16 mouse cellular contexts compared by ENCODE assay signal in genomic region chr2:28966151-28966795, GRCm38 (mm10). TPM values are rescaled to one million over a fixed set of nuclear protein-coding genes. Genes with fewer than 3 reads are reported as not detected.
DNase-seq lines count a peak whose midpoint lies in the region; ATAC-seq lines count a peak whose summit lies in the region.
"Had no signal": no experiment of that assay in that cellular context is flagged by ENCODE, and none has a peak within 500 bp of the region (broad histone marks: within the 10 kb centered on the region; RNA-seq: fewer than 3 reads in every experiment).

No protein-coding gene starts in this region.

- H3K27me3 ChIP-seq in intestine, embryonic 14.5 days (replicated peaks; ENCODE audit: control insufficient read depth, insufficient read depth, low read length) = no peaks in the 10 kb centered on the region
- H3K27me3 ChIP-seq in intestine, embryonic 16.5 days (replicated peaks; ENCODE audit: control insufficient read depth, insufficient read depth, low read length) = no peaks in the 10 kb centered on the region

- no peak overlapping the region for H3K4me2 ChIP-seq in intestine, embryonic 14.5 days (ENCODE audit: low read length)
- no peak overlapping the region for H3K4me2 ChIP-seq in intestine, embryonic 16.5 days (ENCODE audit: low read depth, low read length)
- H3K4me2 ChIP-seq: heart, embryonic 15.5 days; limb, embryonic 15.5 days had no signal

- no peaks in the 10 kb centered on the region for H3K9me3 ChIP-seq in intestine, embryonic 14.5 days (ENCODE audit: control insufficient read depth, low read length)
- H3K9me3 ChIP-seq in intestine, embryonic 16.5 days (ENCODE audit: control insufficient read depth, low read length) = no peaks in the 10 kb centered on the region
- H3K9me3 ChIP-seq: heart, embryonic 15.5 days; limb, embryonic 15.5 days; midbrain, embryonic 10.5 days had no signal

- WGBS in intestine, embryonic 14.5 days = 30% methylated on average over 14 of the region's 14 CpGs
- 31% methylated on average over 14 of the region's 14 CpGs for WGBS in intestine, embryonic 16.5 days

- H3K4me1 ChIP-seq in intestine, embryonic 14.5 days (replicated peaks; ENCODE audit: control insufficient read depth, insufficient read depth, low read length) = 0 out of 2 replicates have a peak, but pooled peaks cover 4% of the 10 kb centered on the region
- H3K4me1 ChIP-seq in intestine, embryonic 16.5 days (ENCODE audit: control insufficient read depth, insufficient read depth, low read length) = no peaks in the 10 kb centered on the region
- H3K4me1 ChIP-seq: heart, embryonic 15.5 days had no signal

- H3K27ac ChIP-seq in intestine, embryonic 14.5 days (ENCODE audit: low read depth) = no peak overlapping the region
- no peak overlapping the region for H3K27ac ChIP-seq in intestine, embryonic 16.5 days (ENCODE audit: low read length)
- H3K27ac ChIP-seq: heart, embryonic 15.5 days; limb, embryonic 15.5 days; midbrain, embryonic 10.5 days had no signal

- no peak overlapping the region for H3K9ac ChIP-seq in intestine, embryonic 14.5 days (ENCODE audit: low read length)
- no peak overlapping the region for H3K9ac ChIP-seq in intestine, embryonic 16.5 days (ENCODE audit: low read depth, low read length)
- H3K9ac ChIP-seq: heart, embryonic 15.5 days; limb, embryonic 15.5 days had no signal

- no peak for DNase-seq in intestine, embryonic 14.5 days (ENCODE audit: low spot score)
- DNase-seq in Muller cell, postnatal 12 days (ENCODE audit: inconsistent ontology term) = peak; percentile 80
- DNase-seq in embryo, embryonic 11 days = peak; percentile 50
- DNase-seq in neural tube, embryonic 10.5 days (ENCODE audit: extremely low spot score, low spot score) = peak; percentile 23
- no peak for DNase-seq in c-Kit-positive CD71-positive TER-119-positive erythroid progenitor cells, embryonic 14.5 days (ENCODE audit: low spot score)
- DNase-seq: adrenal gland, postnatal 36 days; cerebellum, adult 2 months; gastrocnemius, postnatal 14 days had no signal

- H3K36me3 ChIP-seq in intestine, embryonic 14.5 days (ENCODE audit: control insufficient read depth, insufficient read depth, low read length) = no peaks in the 10 kb centered on the region
- H3K36me3 ChIP-seq in intestine, embryonic 16.5 days (ENCODE audit: control insufficient read depth, insufficient read depth, low read length) = no peaks in the 10 kb centered on the region
- H3K36me3 ChIP-seq: heart, embryonic 15.5 days; limb, embryonic 15.5 days; midbrain, embryonic 10.5 days had no signal

- 0 out of 2 replicates have a peak, but pooled peaks have one; percentile 12 for ATAC-seq in intestine, embryonic 14.5 days (replicated peaks; ENCODE audit: low FRiP score, low TSS enrichment, low read depth)
- ATAC-seq in intestine, embryonic 16.5 days = no peak
- no peak for ATAC-seq in erythroblast, adult 5-6 weeks (replicated peaks; ENCODE audit: low FRiP score, poor library complexity, severe bottlenecking)
- ATAC-seq: intestine, postnatal 0 days had no signal

- no peak overlapping the region for H3K4me3 ChIP-seq in intestine, embryonic 14.5 days (ENCODE audit: low read depth, low read length)
- H3K4me3 ChIP-seq in intestine, embryonic 16.5 days (ENCODE audit: low read length) = no peak overlapping the region
- H3K4me3 ChIP-seq: heart, embryonic 15.5 days; limb, embryonic 15.5 days; midbrain, embryonic 10.5 days had no signal

RNA-seq across cellular contexts. Expression of gene Barhl1, which starts 49.8 kb away (rescaled TPM):
- polyA plus RNA-seq in intestine, embryonic 14.5 days (2014; fragmentation: Nextera tagmentation; extraction: Ambion mirVana) = not detected in 2 replicates
- polyA plus RNA-seq in intestine, embryonic 16.5 days (2015; fragmentation: Nextera tagmentation; extraction: Ambion mirVana) = not detected in 2 replicates
- not detected in 2 replicates for total RNA-seq in erythroblast, adult 5-6 weeks (2015; ENCODE audit: low replicate concordance)
- 0.17 TPM in 1 of 2 replicates, not detected in the other for total RNA-seq in erythroblast, adult 5-6 weeks (2017; ENCODE audit: low replicate concordance)
- total RNA-seq: adrenal gland, postnatal 36 days; gastrocnemius, postnatal 14 days had no signal
- polyA plus RNA-seq: heart, embryonic 15.5 days; intestine, postnatal 0 days; lung, embryonic 16.5 days; small intestine, adult 2 months had no signal

Comparison
In these comparisons a context has a peak if more than half of its experiments do, and no peak if none do; other contexts are left out.
1. DNase-seq: peak in Muller cell, postnatal 12 days (single experiment), embryo, embryonic 11 days (single experiment) and neural tube, embryonic 10.5 days (single experiment); none in intestine, embryonic 14.5 days (single experiment) and c-Kit-positive CD71-positive TER-119-positive erythroid progenitor cells, embryonic 14.5 days (single experiment).